Mouse (Mus musculus) thymus, postnatal 4 days (tissue): ENCODE results near the gene C730034F03Rik.

Source experiments
- DNase-seq: peaks from one replicate; pipeline ENCODE4 v3.0.0; 2021

Gene C730034F03Rik

GRCm38 (mm10) chr15:89434136-89434535 is 4.7 kb downstream of the C730034F03Rik start:
- no peak for DNase-seq

GRCm38 (mm10) chr15:89435878-89436277 is 6.5 kb downstream of the C730034F03Rik start:
- no peak for DNase-seq

GRCm38 (mm10) chr15:89442486-89443070 is 13.2 kb downstream of the C730034F03Rik start:
- no peak for DNase-seq

GRCm38 (mm10) chr15:89452906-89453864 is 23.8 kb downstream of the C730034F03Rik start:
- DNase-seq = peak; percentile 84

GRCm38 (mm10) chr15:89453865-89454478 is 24.6 kb downstream of the C730034F03Rik start, which contains the start of gene Mapk8ip2:
TSS of gene Mapk8ip2 (plus strand) at chr15:89453913.
- DNase-seq = peak; percentile 22

- DNase-seq = no peak
Measured at GRCm38 (mm10) chr15:89454857-89455256, 25.5 kb downstream of the C730034F03Rik start.

- no peak for DNase-seq
Measured at GRCm38 (mm10) chr15:89455642-89456041, 26.3 kb downstream of the C730034F03Rik start.

- DNase-seq = no peak
Measured at GRCm38 (mm10) chr15:89458942-89459341, 29.6 kb downstream of the C730034F03Rik start.

GRCm38 (mm10) chr15:89459821-89460220 is 30.4 kb downstream of the C730034F03Rik start:
- no peak for DNase-seq

- DNase-seq = no peak
Measured at GRCm38 (mm10) chr15:89460298-89460697, 30.9 kb downstream of the C730034F03Rik start.

GRCm38 (mm10) chr15:89461321-89461720 is 31.9 kb downstream of the C730034F03Rik start:
- DNase-seq = no peak

- DNase-seq = no peak
Measured at GRCm38 (mm10) chr15:89462176-89462575, 32.8 kb downstream of the C730034F03Rik start.

- peak; percentile 46 for DNase-seq
Measured at GRCm38 (mm10) chr15:89463334-89464235, 34.2 kb downstream of the C730034F03Rik start.

GRCm38 (mm10) chr15:89465052-89465451 is 35.7 kb downstream of the C730034F03Rik start:
- DNase-seq = no peak

GRCm38 (mm10) chr15:89468577-89468976 is 39.2 kb downstream of the C730034F03Rik start:
- no peak for DNase-seq

GRCm38 (mm10) chr15:89471476-89471875 is 42.1 kb downstream of the C730034F03Rik start:
- DNase-seq = no peak

- no peak for DNase-seq
Measured at GRCm38 (mm10) chr15:89473370-89473769, 44.0 kb downstream of the C730034F03Rik start.

GRCm38 (mm10) chr15:89473921-89474320 is 44.5 kb downstream of the C730034F03Rik start:
- DNase-seq = no peak

- DNase-seq = peak; percentile 24
Measured at GRCm38 (mm10) chr15:89474596-89475292, 45.4 kb downstream of the C730034F03Rik start.

- no peak for DNase-seq
Measured at GRCm38 (mm10) chr15:89475293-89475600, 45.9 kb downstream of the C730034F03Rik start.

- peak; percentile 93 for DNase-seq
Measured at GRCm38 (mm10) chr15:89475611-89476474, 46.5 kb downstream of the C730034F03Rik start.
